Mouse (Mus musculus) T-helper 1 cell (primary cell): Measurements from ENCODE around the gene Uqcr10.
"Not testable (repeated sequence)": the region's sequence is repeated elsewhere in the genome, so short reads cannot be mapped to it uniquely, and the experiment has no call there.

Experiments used
- in situ Hi-C: fragments of 300-600 bp; cut with MboI, MseI; formaldehyde crosslinking; loops from one replicate; pipeline ENCODE4 v1.15.1; 2025; ENCODE audit warnings: high pct_unique_total_duplicates

Gene Uqcr10

DNA sequence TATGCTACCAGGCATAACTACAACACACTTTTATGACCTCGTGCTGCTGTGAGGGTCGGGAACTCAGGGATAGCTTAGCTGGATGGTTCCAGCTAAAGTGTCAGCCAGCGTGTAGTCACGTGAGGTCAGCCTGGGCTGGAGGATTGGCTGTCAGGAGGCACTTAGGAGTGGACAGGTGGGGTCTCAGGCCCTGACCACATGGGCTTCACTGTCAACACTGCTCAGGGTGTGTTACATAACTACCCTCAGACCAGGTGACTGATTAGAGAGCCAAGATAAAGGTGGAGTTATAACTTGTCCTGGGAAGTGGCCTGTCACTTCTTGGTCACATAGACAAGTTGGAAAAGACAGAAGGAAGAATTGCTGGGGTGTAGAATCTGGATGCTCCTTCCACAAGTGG lies 11.5 kb upstream of the Uqcr10 start:
- in situ Hi-C loops: no loop called here

DNA sequence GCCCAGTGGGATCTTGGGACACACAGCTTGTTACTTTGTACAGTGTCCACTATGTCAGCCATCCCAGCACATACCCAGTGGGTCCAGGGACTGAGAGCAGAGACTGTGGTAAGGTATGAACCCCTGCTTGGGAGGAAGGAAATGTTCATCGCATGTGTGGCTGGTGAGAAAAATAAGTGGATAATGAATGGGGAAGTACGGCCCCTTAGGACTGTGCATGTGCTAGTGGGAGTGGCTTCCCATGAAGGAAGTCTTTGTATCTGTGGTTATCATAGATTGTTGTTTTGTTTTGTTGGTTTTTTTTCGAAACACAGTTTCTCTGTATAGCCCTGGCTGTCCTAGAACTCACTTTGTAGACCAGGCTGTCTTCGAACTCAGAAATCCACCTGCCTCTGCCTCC lies 10.6 kb upstream of the Uqcr10 start:
- in situ Hi-C loops: no loop called here

DNA sequence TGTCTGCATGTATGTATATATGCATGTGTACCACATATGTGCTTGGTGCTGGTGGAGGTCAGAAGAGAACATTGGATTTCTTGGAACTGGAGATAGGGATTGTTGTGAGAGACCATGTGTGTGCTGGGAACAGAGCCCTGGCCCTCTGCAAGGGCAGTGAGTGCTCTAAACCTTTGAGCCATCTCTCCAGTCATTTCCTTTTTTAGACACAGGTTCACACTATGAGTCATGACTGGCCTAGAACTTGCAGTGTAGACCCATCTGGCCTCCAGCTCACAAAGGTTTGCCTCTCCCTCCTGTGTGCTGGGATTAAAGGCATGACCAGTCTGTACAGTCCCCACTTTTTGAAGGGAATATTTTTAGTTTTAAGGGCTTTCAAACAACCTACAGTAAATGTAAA lies 8.7 kb upstream of the Uqcr10 start:
- in situ Hi-C loops: no loop called here

- in situ Hi-C loops: not testable (repeated sequence)
Measured at GRCm38 (mm10) chr11:4710188-4710587, 6.0 kb upstream of the Uqcr10 start.

DNA sequence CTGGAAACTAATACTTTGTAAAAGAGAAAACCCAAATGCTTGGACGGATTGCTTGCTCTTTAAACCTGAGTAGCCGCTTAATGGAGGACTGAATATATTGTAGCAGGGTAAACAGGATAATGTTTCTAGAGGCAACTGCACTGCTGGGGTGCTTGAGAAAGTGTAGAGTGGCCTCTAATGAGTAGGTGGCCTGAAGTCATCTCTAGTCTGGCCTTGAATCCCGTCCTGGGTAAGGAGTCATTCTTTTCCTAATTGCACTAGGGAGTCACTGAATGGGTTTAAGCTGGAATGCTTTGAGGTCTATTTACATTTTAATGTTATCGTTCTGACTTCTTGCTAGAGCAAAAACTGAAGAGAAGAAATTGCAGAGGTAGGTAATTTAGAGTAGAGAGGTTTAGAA lies 1.0 kb upstream of the Uqcr10 start:
- in situ Hi-C loops: no loop called here

DNA sequence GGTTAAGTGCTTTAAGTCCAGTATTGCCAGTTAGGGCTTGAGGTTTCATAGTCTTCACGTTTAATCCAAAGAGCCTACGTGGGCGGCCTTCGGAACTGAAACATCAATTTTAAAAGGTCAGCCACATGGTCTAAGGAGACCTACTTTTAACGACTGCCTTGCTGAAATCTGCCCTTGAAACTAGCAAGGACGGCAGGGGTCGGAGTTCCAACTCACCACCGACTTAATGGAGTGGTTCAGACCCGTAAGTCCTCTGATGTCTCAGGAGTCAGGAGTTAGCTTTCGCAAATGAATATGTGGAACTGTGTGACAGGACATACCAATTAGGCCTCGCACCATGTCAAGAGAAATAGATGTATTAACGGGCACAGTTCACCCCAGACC lies 462 bp downstream of the Uqcr10 start:
- in situ Hi-C loops: loop anchor here (5.0 kb wide), 1 partner anchor 106 kb away; no protein-coding TSS in a partner anchor

DNA sequence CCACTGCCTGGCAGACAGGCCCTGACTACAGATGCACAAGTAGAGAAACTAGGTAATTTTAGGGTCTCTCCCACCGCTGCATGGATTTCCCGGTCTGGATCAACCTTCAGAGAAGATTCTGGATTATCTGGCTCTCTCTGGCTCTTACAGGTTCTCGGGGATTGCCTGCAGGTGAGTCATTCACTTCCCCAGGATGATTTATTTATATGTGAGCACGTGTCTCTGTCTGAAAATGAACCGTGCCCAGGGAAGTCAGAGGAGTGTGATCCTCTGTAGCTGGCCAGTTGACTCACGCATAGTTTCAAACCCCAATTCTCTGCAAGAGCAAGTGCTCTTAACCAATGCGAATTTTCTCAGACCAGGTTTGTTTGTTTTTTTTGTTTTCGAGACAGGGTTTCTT lies 3.4 kb downstream of the Uqcr10 start:
- in situ Hi-C loops: loop anchor here (5.0 kb wide), 1 partner anchor 103 kb away; no protein-coding TSS in a partner anchor

DNA sequence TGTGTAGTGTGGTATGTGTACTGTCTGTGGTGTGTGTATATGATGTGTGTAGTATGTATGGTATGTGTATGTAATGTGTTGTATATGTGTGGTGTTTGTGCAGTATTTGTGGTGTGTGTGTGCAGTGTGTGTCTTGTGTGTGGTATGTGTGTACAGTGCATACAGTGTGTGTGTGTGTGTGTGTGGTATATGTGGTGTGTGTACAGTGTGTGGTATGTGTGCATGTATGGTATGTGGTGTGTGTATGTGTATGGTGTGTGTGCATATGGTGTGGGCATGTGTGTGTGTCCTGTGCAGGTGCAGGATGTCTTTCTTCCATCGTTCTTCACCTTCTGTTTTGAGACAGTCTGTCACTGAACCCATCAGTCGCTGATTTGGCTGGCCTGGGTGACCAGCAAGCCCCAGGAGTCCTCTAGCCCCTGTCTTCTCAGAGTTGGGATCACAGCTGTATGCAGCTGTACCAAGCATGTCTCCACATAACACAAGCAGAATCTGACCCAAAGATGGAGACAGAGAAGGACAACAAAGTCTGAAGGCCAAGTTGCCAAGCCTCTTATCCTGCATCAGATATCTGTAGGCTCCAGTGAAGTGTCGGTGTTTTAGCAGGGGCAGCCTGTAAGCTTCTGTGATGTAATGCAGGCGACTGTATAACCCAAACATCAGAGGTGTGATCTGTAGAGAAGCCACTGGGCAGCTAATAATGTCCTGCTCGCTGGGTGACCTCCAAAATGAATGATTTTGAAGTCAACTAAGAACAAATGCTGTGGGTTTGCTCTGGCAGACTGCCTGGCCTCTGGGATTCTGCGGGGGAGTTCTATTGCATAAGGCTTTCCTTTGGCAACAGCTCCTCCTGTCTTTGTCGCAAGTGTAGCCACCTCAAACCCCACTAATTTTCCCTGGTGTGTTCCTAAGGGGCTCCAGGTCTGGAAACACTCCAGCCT lies 6.8 kb downstream of the Uqcr10 start:
- in situ Hi-C loops: loop anchor here (25.0 kb wide), 1 partner anchor 1640 kb away; no protein-coding TSS in a partner anchor

DNA sequence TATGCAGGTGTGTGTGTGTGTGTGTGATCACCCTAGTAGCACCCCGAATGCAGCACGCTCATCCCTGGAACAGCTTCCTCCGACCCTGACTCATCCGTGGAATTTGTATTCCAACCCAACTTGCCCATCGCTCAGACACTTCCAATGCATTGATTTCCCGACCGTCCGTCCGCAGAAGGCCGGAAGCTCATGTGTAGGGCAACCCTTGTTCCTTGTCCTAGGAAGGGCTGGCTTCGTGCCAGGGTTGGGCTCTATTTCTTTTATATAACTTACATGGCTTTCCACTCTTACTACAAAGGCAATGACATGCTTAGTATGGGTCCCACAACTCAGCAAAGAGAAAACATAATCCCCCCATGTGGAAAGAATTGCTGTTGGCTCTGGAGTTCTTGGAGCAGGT lies 12.0 kb downstream of the Uqcr10 start:
- in situ Hi-C loops: loop anchor here (25.0 kb wide), 1 partner anchor 1645 kb away; no protein-coding TSS in a partner anchor

DNA sequence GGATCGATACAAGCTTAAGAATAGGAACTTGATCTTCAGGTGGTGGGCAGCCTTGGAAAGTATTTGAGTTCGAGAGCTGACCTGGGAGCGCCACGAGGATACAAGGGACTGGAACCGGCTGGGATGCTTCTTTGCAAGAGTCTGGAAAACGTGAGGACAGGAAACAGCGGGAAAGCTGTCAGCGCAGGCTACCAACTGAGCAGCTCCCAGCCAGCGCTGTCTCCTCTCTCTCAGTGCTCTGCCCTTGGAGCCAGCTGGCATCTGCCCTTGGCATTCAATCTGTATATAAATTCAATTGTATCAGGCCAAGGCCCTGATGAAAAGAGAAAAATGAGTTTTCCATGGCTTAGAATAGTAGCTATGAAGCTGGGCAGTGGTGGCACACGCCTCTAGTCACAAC lies 12.9 kb downstream of the Uqcr10 start:
- in situ Hi-C loops: loop anchor here (25.0 kb wide), 1 partner anchor 1646 kb away; no protein-coding TSS in a partner anchor

GRCm38 (mm10) chr11:4690353-4690752 lies 13.8 kb downstream of the Uqcr10 start:
- in situ Hi-C loops: loop anchor here (25.0 kb wide), 1 partner anchor 1647 kb away; no protein-coding TSS in a partner anchor

- in situ Hi-C loops: loop anchor here (25.0 kb wide), 1 partner anchor 1648 kb away; no protein-coding TSS in a partner anchor
Measured at GRCm38 (mm10) chr11:4688632-4689380, 15.3 kb downstream of the Uqcr10 start.

DNA sequence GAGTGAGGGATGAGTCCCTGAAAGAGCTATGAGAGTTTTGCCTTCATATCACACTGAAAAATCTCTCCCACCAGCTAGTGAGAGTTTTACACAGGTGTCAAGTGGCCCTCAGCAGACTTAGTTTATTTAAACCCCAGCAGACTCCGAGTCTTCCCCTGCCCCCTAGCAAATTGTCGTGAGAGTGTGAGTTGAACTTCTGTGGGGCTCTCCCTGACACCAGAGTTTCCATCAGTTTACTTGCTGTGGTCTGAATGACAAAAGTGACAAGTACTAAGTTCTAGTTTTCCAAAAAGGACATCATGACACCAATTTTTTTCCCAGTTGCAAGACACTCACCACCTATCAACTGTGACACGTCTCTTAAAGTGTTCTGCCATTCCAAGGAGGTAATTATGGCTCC lies 16.3 kb downstream of the Uqcr10 start:
- in situ Hi-C loops: loop anchor here (25.0 kb wide), 1 partner anchor 1649 kb away; no protein-coding TSS in a partner anchor

- in situ Hi-C loops: loop anchor here (25.0 kb wide), 1 partner anchor 1650 kb away; no protein-coding TSS in a partner anchor
Measured at GRCm38 (mm10) chr11:4687027-4687426, 17.1 kb downstream of the Uqcr10 start.

GRCm38 (mm10) chr11:4685510-4685909 lies 18.6 kb downstream of the Uqcr10 start:
- in situ Hi-C loops: loop anchor here (25.0 kb wide), 1 partner anchor 1652 kb away; no protein-coding TSS in a partner anchor

DNA sequence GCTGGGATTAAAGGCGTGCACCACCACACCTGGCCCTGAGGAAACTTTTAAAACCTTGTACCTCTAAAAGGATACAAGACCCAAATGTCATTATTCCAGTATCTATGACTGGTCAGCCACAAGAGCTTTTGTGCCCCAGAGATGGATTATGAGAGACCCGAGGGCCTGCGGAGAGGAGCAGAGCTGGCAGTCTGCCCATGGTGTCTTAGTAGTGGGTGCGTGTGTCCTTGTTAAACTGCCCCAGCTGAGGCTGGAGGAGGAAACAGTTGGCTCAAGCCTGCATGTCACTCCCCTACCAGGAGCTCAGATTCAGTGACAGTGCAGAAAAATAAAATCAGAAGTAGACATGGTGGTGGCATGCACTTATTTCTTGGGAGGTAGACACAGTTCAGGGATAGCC lies 19.1 kb downstream of the Uqcr10 start:
- in situ Hi-C loops: loop anchor here (25.0 kb wide), 1 partner anchor 1652 kb away; no protein-coding TSS in a partner anchor

- in situ Hi-C loops: loop anchor here (25.0 kb wide), 1 partner anchor 1653 kb away; no protein-coding TSS in a partner anchor
Measured at GRCm38 (mm10) chr11:4684186-4684585, 20.0 kb downstream of the Uqcr10 start.

- in situ Hi-C loops: loop anchor here (25.0 kb wide), 1 partner anchor 1654 kb away; no protein-coding TSS in a partner anchor
Measured at GRCm38 (mm10) chr11:4683516-4683915, 20.6 kb downstream of the Uqcr10 start.

GRCm38 (mm10) chr11:4680126-4680525 lies 24.0 kb downstream of the Uqcr10 start:
- in situ Hi-C loops: loop anchor here (25.0 kb wide), 1 partner anchor 1657 kb away; no protein-coding TSS in a partner anchor

GRCm38 (mm10) chr11:4679441-4679832 lies 24.7 kb downstream of the Uqcr10 start:
- in situ Hi-C loops: loop anchor here (25.0 kb wide), 1 partner anchor 1658 kb away; no protein-coding TSS in a partner anchor

- in situ Hi-C loops: loop anchor here (25.0 kb wide), 1 partner anchor 1658 kb away; no protein-coding TSS in a partner anchor
Measured at GRCm38 (mm10) chr11:4678700-4679440, 25.3 kb downstream of the Uqcr10 start.
